Mouse (Mus musculus) midbrain, embryonic 14.5 days (tissue): ENCODE data around the gene Nckap5. TPM values are rescaled to one million over a fixed set of nuclear protein-coding genes. Genes with fewer than 3 reads are reported as not detected.

Experiments used
- ATAC-seq: fragments of 200-750 bp; cut with Nextera tagmentation; 2 replicates; pipeline ENCODE4 v1.8.0; 2017; ENCODE audit warnings: moderate number of reproducible peaks, moderate library complexity; ENCODE audit not compliant: low FRiP score, low TSS enrichment
- DNase-seq: peaks from one replicate; pipeline ENCODE4 v3.0.0-alpha.2; 2015
- H3K27ac ChIP-seq: fragments of 300-500 bp; sonication (generic); replicated peaks from 2 replicates; pipeline ENCODE4 v1.5.1; 2014; ENCODE audit warnings: mild to moderate bottlenecking, low read depth, low read length, moderate library complexity
- H3K27me3 ChIP-seq: fragments of 300-500 bp; sonication (generic); 2 replicates; pipeline ENCODE4 v1.6.1; 2014; ENCODE audit warnings: low read length, control low read depth, mixed read lengths; ENCODE audit not compliant: control insufficient read depth, insufficient read depth
- H3K36me3 ChIP-seq: fragments of 300-500 bp; sonication (generic); 2 replicates; pipeline ENCODE4 v1.6.1; 2014; ENCODE audit warnings: low read length, control low read depth; ENCODE audit not compliant: control insufficient read depth, insufficient read depth
- H3K4me1 ChIP-seq: fragments of 300-500 bp; sonication (generic); 2 replicates; pipeline ENCODE4 v1.6.1; 2014; ENCODE audit warnings: mild to moderate bottlenecking, antibody characterized with exemption, low read length, control low read depth; ENCODE audit not compliant: control insufficient read depth, insufficient read depth
- H3K4me2 ChIP-seq: fragments of 300-500 bp; sonication (generic); 2 replicates; pipeline ENCODE4 v1.6.1; 2014; ENCODE audit warnings: mild to moderate bottlenecking, low read length, moderate library complexity
- H3K4me3 ChIP-seq: fragments of 300-500 bp; sonication (generic); replicated peaks from 2 replicates; pipeline ENCODE4 v1.5.1; 2014; ENCODE audit warnings: low read depth, low read length
- H3K9ac ChIP-seq: fragments of 300-500 bp; sonication (generic); replicated peaks from 2 replicates; pipeline ENCODE4 v1.6.1; 2014; ENCODE audit warnings: mild to moderate bottlenecking, low read length, moderate library complexity
- H3K9me3 ChIP-seq: fragments of 300-500 bp; sonication (generic); 2 replicates; pipeline ENCODE4 v1.6.1; 2016; ENCODE audit warnings: low read length, control low read depth, mixed read lengths; ENCODE audit not compliant: control insufficient read depth
- whole genome bisulfite sequencing: fragments of 180-500 bp; shearing (Covaris S2); extraction: QIAGEN DNeasy Blood & Tissue Kit; methylation state at CpG from one replicate; pipeline ENCODE4 v1.1.7; 2014; 5-methylcytosine and 5-hydroxymethylcytosine counted together
- polyA plus RNA-seq: library from polyadenylated mRNA; unstranded; fragments of >200 nt; fragmentation: Nextera tagmentation; extraction: Ambion mirVana; gene quantifications from 2 replicates; pipeline ENCODE4 v1.2.1, GENCODE M21; 2014

Gene Nckap5
- polyA plus RNA-seq, 1 experiment from 2014 or later, result 14.6 TPM

DNA sequence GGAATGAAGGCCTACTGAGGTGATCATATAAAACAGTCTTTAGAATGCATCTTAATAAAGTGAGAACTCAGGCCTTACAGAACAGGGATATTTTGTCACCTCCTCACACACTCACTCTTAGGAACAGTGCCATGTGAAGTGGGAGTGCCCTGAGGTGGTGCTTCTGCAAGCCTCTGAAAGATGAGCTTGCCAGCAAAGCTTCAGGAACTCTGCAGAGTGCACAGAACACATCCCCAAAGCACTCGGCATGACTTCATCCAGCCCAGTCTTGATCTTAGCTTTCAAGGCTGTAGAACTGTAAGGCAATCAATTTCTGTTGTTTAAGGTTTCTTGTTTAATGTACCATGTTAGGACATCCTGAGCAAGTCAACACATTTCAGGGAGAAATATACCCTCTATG, 372.9 kb downstream of the Nckap5 start:
- WGBS, result 88% methylated on average over 1 of the region's 1 CpGs
- no peaks in the 10 kb centered on the region for H3K36me3 ChIP-seq
- H3K4me2 ChIP-seq, result no peak overlapping the region
- DNase-seq (no peak), ATAC-seq (no peak)
- H3K27ac ChIP-seq, result no peak overlapping the region
- H3K4me1 ChIP-seq, result peaks cover 4% of the 10 kb centered on the region; the same call in 1 of the 2 replicates
- no peak overlapping the region for H3K4me3 ChIP-seq
- H3K9ac ChIP-seq, result no peak overlapping the region
- H3K9me3 ChIP-seq, result no peaks in the 10 kb centered on the region
- no peaks in the 10 kb centered on the region for H3K27me3 ChIP-seq

DNA sequence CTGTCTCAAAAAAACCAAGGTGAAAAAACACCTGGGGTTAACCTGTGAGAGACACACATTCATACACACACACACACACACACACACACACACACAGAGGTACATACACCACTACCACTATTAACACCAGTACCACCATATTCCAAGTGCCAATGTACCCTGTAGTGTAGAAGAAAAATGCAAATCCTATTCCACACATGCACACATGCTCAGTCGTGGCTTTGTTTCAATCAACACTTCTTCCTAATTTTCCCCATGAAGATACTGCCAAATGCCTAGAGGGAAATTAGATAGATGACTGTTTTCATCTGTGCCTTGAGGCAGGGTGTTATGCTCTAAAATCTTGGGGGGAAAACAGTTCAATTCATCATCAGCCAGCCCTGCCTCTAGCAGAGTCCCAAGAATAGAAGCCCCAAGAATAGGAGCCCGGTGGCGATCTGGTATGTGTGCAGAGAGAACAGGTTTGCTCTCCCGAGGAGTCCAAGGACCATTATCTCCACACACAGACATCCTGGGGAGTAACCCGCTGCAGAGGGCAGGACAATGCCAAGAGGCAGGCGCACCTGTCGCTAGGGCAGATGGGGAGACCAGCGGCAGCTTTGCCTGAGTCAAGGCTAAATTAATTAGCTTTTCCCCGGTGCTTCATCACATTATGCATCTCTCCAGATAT, 376.0 kb downstream of the Nckap5 start:
- WGBS, result 35% methylated on average over 9 of the region's 9 CpGs
- Histone ChIP-seq H3K9me3 (no peaks in the 10 kb centered on the region), H3K4me3 (no peak overlapping the region), H3K4me1 (no peaks in the 10 kb centered on the region), H3K36me3 (no peaks in the 10 kb centered on the region), H3K27ac (no peak overlapping the region), H3K4me2 (no peak overlapping the region), H3K9ac (no peak overlapping the region), H3K27me3 (no peaks in the 10 kb centered on the region)
- DNase-seq (peak; percentile 51), ATAC-seq (0 out of 2 replicates have a peak, but pooled peaks have one; percentile 40)

GRCm38 (mm10) chr1:126451472-126451871, 379.1 kb downstream of the Nckap5 start:
- Histone ChIP-seq H3K9ac (no peak overlapping the region), H3K4me1 (no peaks in the 10 kb centered on the region), H3K4me3 (no peak overlapping the region), H3K36me3 (no peaks in the 10 kb centered on the region), H3K4me2 (no peak overlapping the region), H3K9me3 (no peaks in the 10 kb centered on the region), H3K27me3 (no peaks in the 10 kb centered on the region), H3K27ac (no peak overlapping the region)
- WGBS, result 58% methylated on average over 9 of the region's 9 CpGs
- ATAC-seq, result no peak
- DNase-seq, result no peak

DNA sequence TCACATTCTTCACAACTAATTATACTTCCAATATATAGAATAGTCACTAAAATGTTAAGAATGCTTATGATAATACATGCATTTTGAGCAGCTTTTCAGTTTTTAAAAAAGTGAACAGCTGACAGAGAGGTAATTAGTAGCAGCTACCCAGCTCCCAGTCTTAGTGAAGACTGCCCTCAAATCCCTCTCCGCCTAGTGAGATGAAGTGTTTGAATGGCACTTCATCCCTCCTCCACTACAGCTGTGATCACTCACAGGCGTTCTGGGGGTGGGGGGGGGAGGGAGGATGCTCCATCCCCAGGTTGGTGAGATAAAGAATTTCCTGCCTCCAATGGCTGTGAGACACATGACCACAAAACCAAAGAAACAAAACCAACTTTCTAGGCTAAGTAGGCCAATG, 381.2 kb downstream of the Nckap5 start:
- WGBS, result 36% methylated on average over 2 of the region's 2 CpGs
- Histone ChIP-seq H3K4me1 (no peaks in the 10 kb centered on the region), H3K9ac (no peak overlapping the region), H3K4me2 (no peak overlapping the region), H3K27me3 (no peaks in the 10 kb centered on the region), H3K27ac (no peak overlapping the region), H3K36me3 (no peaks in the 10 kb centered on the region), H3K9me3 (no peaks in the 10 kb centered on the region), H3K4me3 (no peak overlapping the region)
- DNase-seq, result no peak
- ATAC-seq, result no peak

- 51% methylated on average over 2 of the region's 2 CpGs for WGBS
- Histone ChIP-seq H3K4me3 (no peak overlapping the region), H3K4me2 (no peak overlapping the region), H3K9ac (no peak overlapping the region), H3K9me3 (no peaks in the 10 kb centered on the region), H3K4me1 (no peaks in the 10 kb centered on the region), H3K27ac (no peak overlapping the region), H3K27me3 (no peaks in the 10 kb centered on the region), H3K36me3 (no peaks in the 10 kb centered on the region)
- DNase-seq (no peak), ATAC-seq (no peak)
These were observed 386.7 kb downstream of the Nckap5 start for GRCm38 (mm10) chr1:126443890-126444289.

DNA sequence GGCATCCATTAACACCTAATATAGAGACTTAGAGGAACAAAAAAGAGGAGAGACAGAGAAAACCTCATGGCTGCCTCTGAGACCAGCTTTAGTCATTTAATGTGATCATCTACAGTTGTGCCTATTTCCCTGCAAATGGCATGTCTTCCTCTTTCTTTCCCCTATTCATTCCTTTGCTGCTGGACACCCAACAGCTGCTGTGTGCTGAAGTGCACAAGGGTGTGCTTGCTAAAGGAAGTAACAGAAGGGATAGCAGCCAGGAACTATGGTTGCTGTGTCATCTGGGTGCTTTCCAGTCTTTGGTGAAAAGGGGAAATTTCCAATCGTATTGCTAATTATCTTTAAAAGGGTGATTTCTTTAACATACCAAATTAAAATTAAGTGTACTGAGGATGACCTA, 387.9 kb downstream of the Nckap5 start:
- 100% methylated on average over 1 of the region's 1 CpGs for WGBS
- no peak overlapping the region for H3K27ac ChIP-seq
- DNase-seq, result no peak
- H3K4me1 ChIP-seq, result no peaks in the 10 kb centered on the region
- H3K27me3 ChIP-seq, result no peaks in the 10 kb centered on the region
- ATAC-seq, result no peak
- H3K4me3 ChIP-seq, result no peak overlapping the region
- no peaks in the 10 kb centered on the region for H3K36me3 ChIP-seq
- H3K9me3 ChIP-seq, result no peaks in the 10 kb centered on the region
- no peak overlapping the region for H3K4me2 ChIP-seq
- no peak overlapping the region for H3K9ac ChIP-seq

DNA sequence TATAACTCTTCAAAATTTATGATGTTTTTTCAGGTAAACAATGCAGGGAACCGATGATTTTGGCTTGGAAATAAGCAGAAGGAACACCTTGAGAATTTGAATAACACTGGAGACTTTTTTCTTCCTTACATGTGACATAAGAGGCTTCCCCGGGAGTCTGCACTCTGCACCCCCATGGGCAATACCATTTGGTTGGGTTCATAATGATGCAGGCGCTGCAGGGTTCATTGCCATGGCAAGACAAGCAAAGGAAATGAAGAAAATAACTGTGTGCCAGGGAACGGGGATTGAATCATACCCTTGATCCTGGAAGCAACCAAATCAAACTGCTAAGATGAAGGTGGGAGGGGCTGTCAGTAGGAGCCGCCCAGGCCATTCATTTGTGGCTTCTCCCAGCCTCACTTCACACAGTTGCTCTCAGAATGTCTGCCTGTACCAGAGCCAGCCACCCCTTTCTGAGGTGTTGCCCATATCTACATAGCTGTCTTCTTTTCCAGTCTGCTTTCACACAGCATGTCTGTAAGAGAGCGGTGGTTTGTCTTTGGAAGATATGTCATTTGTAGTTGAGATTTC, 392.5 kb downstream of the Nckap5 start:
- Histone ChIP-seq H3K27ac (no peak overlapping the region), H3K4me2 (no peak overlapping the region), H3K36me3 (no peaks in the 10 kb centered on the region), H3K27me3 (no peaks in the 10 kb centered on the region), H3K4me3 (no peak overlapping the region), H3K9me3 (no peaks in the 10 kb centered on the region), H3K4me1 (no peaks in the 10 kb centered on the region), H3K9ac (no peak overlapping the region)
- 75% methylated on average over 6 of the region's 6 CpGs for WGBS
- DNase-seq, result peak; percentile 16
- no peak for ATAC-seq

- Histone ChIP-seq H3K36me3 (no peaks in the 10 kb centered on the region), H3K4me3 (no peak overlapping the region), H3K4me1 (no peaks in the 10 kb centered on the region), H3K9me3 (no peaks in the 10 kb centered on the region), H3K27me3 (no peaks in the 10 kb centered on the region), H3K27ac (no peak overlapping the region), H3K9ac (no peak overlapping the region), H3K4me2 (no peak overlapping the region)
- WGBS, result 66% methylated on average over 9 of the region's 9 CpGs
- ATAC-seq, result no peak
- no peak for DNase-seq
These were observed 393.5 kb downstream of the Nckap5 start for GRCm38 (mm10) chr1:126436937-126437667.

- DNase-seq, result peak; percentile 26
- no peak for ATAC-seq
- Histone ChIP-seq H3K9ac (no peak overlapping the region), H3K36me3 (no peaks in the 10 kb centered on the region), H3K27ac (no peak overlapping the region), H3K4me2 (no peak overlapping the region), H3K4me3 (no peak overlapping the region), H3K4me1 (no peaks in the 10 kb centered on the region), H3K9me3 (no peaks in the 10 kb centered on the region), H3K27me3 (no peaks in the 10 kb centered on the region)
- 92% methylated on average over 4 of the region's 4 CpGs for WGBS
These were observed 398.3 kb downstream of the Nckap5 start for GRCm38 (mm10) chr1:126432285-126432684.
